In the genomic region with DNA sequence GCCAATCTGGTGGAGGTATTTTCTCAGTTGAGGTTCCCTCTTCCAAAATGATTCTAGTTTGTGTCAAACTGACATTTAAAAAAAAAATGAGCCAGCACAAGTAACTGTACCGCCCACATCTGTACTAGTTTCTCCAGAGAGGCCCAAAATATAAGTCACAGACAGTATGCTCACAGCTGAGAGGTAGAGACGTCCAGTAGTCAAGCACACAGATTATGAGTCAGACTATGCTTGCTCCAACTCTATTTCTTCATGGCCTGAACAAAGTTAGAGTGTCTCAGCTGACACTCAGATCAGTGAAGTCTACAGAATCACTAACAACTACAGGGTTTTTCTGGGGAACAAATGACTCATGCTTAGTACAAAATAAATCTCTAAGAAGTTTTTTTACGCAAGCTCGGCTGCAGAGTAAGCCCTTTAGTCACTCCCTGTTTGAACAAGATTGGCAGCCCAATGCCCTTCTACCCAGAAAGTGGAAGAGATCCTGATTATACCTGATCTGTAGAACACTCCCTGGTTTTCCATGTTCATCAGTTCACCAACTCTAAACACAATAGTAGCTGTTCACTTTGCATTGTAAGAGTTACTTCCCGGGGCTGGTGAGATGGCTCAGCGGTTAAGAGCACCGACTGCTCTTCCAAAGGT, we compare ENCODE assay signal across 13 mouse cellular contexts.
A peak's percentile ranks its signal among the peaks of the same experiment; 100 is the strongest.
DNase-seq lines count a peak whose midpoint lies in the region; ATAC-seq lines count a peak whose summit lies in the region.
"Had no signal": no experiment of that assay in that cellular context is flagged by ENCODE, and none has a peak within 500 bp of the region (broad histone marks: within the 10 kb centered on the region; RNA-seq: fewer than 3 reads in every experiment).

No protein-coding gene starts in this region.

- ATAC-seq in frontal cortex, adult (ENCODE audit: low TSS enrichment) = peak; percentile 99
- ATAC-seq: intestine, postnatal 0 days; midbrain, embryonic 15.5 days had no signal

- DNase-seq in frontal cortex, postnatal 14 days (ENCODE audit: low spot score in 2 of 2) = no peak
- peak; percentile 52 to 69 for DNase-seq in right cerebral cortex, adult 2 months (ENCODE audit: low spot score in 2 of 2)
- DNase-seq in right cerebral cortex, postnatal 14 days = no peak
- DNase-seq in frontal cortex, postnatal 36 days (ENCODE audit: low spot score in 2 of 2) = peak; percentile 43 to 80
- no peak for DNase-seq in thymus, postnatal 25 days
- DNase-seq in heart, adult 11 months = no peak
- no peak for DNase-seq in cerebellum, postnatal 10 days
- DNase-seq: cerebellum, adult 2 months; kidney, postnatal 25 days; lung, postnatal 4 days had no signal

Comparison
In these comparisons a context has a peak if more than half of its experiments do, and no peak if none do; other contexts are left out.
1. DNase-seq: peak in right cerebral cortex, adult 2 months (2 of 2) and frontal cortex, postnatal 36 days (2 of 2); none in frontal cortex, postnatal 14 days (0 of 2), right cerebral cortex, postnatal 14 days (single experiment), thymus, postnatal 25 days (single experiment), heart, adult 11 months (single experiment) and cerebellum, postnatal 10 days (0 of 2).